Mouse (Mus musculus) B cell, adult 2 months (primary cell): ENCODE results near the gene Rps18.

ENCODE experiments used
- DNase-seq, 2 experiments: peaks; one replicate each; pipeline ENCODE4 v3.0.0; 2022

Gene Rps18

DNA sequence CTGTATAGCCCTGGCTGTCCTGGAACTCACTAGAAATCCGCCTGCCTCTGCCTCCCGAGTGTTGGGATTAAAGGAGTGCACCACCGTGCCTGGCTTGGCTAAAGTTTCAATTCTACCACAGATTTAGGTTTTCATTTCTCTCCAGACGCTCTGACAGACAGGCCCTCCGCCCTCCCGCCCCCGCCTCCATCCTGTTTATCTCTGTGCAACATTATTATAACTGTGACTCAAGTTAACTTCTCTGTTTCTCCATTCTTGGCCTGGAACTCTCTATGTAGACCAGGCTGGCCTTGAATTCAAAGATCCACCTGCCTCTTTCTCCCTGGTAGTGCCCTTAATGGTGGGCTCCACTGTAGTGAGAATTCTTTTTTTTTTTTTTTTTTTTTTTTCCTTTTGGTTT, 53.3 kb downstream of the Rps18 start:
- DNase-seq, result no peak

- DNase-seq, result no peak
Measured at GRCm38 (mm10) chr17:33902079-33902478, 53.7 kb downstream of the Rps18 start.
